Mouse (Mus musculus) hindbrain, embryonic 16.5 days (tissue): Measurements from ENCODE around the gene Cops9. TPM values are rescaled to one million over a fixed set of nuclear protein-coding genes. Genes with fewer than 3 reads are reported as not detected.

ENCODE experiments used
- ATAC-seq: fragments of 200-750 bp; cut with Nextera tagmentation; 2 replicates; pipeline ENCODE4 v1.8.0; 2017; ENCODE audit warnings: moderate TSS enrichment, moderate library complexity
- H3K27ac ChIP-seq: fragments of 300-500 bp; sonication (generic); 2 replicates; pipeline ENCODE4 v1.5.1; 2014; ENCODE audit warnings: low read depth, mild to moderate bottlenecking, control low read depth, low read length, moderate library complexity
- H3K27me3 ChIP-seq: fragments of 300-500 bp; sonication (generic); replicated peaks from 2 replicates; pipeline ENCODE4 v1.6.1; 2014; ENCODE audit warnings: low read length; ENCODE audit not compliant: control insufficient read depth, insufficient read depth
- H3K36me3 ChIP-seq: fragments of 300-500 bp; sonication (generic); 2 replicates; pipeline ENCODE4 v1.6.1; 2014; ENCODE audit warnings: mild to moderate bottlenecking, low read length, moderate library complexity, mixed read lengths; ENCODE audit not compliant: control insufficient read depth, insufficient read depth
- H3K4me1 ChIP-seq: fragments of 300-500 bp; sonication (generic); 2 replicates; pipeline ENCODE4 v1.6.1; 2014; ENCODE audit warnings: low read depth, low read length; ENCODE audit not compliant: control insufficient read depth, insufficient read depth
- H3K4me2 ChIP-seq: fragments of 300-500 bp; sonication (generic); 2 replicates; pipeline ENCODE4 v1.6.1; 2014; ENCODE audit warnings: mild to moderate bottlenecking, low read length, control low read depth, moderate library complexity
- H3K4me3 ChIP-seq: fragments of 300-500 bp; sonication (generic); 2 replicates; pipeline ENCODE4 v1.5.1; 2014; ENCODE audit warnings: mild to moderate bottlenecking, low read length, control low read depth, moderate library complexity
- H3K9ac ChIP-seq: fragments of 300-500 bp; sonication (generic); 2 replicates; pipeline ENCODE4 v1.6.1; 2014; ENCODE audit warnings: low read depth, mild to moderate bottlenecking, control low read depth, low read length, moderate library complexity
- H3K9me3 ChIP-seq: fragments of 300-500 bp; sonication (generic); 2 replicates; pipeline ENCODE4 v1.6.1; 2014; ENCODE audit warnings: mild to moderate bottlenecking, low read length, moderate library complexity; ENCODE audit not compliant: control insufficient read depth
- WGBS: fragments of 180-500 bp; shearing (Covaris S2); extraction: QIAGEN DNeasy Blood & Tissue Kit; methylation state at CpG from one replicate; pipeline ENCODE4 v1.1.7; 2014; 5-methylcytosine and 5-hydroxymethylcytosine counted together
- polyA plus RNA-seq: library from polyadenylated mRNA; unstranded; fragments of >200 nt; fragmentation: Nextera tagmentation; extraction: Ambion mirVana; gene quantifications from 2 replicates; pipeline ENCODE4 v1.2.1, GENCODE M21; 2015

The Cops9 gene
- polyA plus RNA-seq, 1 experiment from 2014 or later, result 558 TPM

DNA sequence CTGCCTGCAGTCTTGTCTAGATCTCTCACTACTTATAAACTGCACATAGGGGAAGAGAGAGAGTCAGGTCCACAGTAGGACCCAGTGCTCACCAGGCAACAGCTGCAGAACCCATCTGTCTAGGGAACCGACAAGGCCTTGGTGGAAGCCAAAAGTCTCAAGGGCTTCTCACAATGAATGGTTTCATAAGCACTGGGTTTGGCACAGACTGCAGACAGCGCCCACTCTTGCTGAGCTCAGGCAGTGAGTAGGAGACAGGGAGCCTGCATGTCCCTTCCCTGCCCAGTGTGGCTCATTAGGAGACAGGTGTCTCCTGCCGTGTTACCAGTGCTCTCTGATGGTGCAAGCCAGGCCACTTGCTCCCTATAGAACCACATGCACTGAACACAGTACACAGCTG is 3.6 kb downstream of the Cops9 start:
- 88% methylated on average over 3 of the region's 3 CpGs for WGBS
- H3K27me3 ChIP-seq, result no peaks in the 10 kb centered on the region
- peaks cover 6% of the 10 kb centered on the region for H3K36me3 ChIP-seq
- peaks cover 20% of the 10 kb centered on the region for H3K4me1 ChIP-seq
- no peak overlapping the region for H3K4me2 ChIP-seq
- H3K9me3 ChIP-seq, result no peaks in the 10 kb centered on the region
- ATAC-seq, result no peak
- H3K9ac ChIP-seq, result no peak overlapping the region
- no peak overlapping the region for H3K4me3 ChIP-seq
- no peak overlapping the region for H3K27ac ChIP-seq

DNA sequence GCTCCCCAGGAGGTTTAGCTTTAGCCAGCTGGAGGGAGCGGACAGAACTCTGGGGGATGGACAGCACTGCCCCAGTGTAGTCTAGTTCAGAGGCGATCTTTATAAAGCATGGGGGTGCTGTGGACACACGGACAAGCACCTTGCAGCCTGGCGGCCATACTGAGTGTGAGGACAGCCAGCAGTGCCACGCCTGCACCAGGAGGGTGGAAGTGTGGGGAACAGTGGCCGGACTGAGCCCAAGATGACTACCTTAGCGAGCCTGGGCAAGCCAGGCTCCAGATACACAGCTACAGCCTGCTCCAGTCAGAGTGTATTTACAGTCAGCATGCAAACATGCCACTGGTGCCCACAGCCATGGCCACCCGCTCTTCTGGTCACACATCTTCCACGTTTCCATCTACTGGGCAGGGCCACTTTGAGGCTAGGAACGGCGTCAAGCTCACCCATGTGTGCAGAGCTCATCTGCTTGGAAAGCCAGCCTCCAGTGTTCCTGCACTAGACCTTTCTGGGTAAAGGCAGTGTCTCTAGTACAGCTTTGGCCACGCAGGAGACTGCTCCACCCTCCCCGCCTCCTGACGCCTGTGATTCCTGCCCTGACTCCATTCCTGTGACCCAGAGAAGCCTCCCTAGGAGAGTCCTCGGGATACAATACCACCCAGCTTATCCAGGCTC is 4.1 kb downstream of the Cops9 start:
- Histone ChIP-seq H3K9ac (no peak overlapping the region), H3K4me1 (peaks cover 18% of the 10 kb centered on the region), H3K4me3 (no peak overlapping the region), H3K27me3 (no peaks in the 10 kb centered on the region), H3K9me3 (no peaks in the 10 kb centered on the region), H3K4me2 (no peak overlapping the region), H3K27ac (no peak overlapping the region), H3K36me3 (peaks cover 6% of the 10 kb centered on the region)
- no peak for ATAC-seq
- WGBS, result 94% methylated on average over 15 of the region's 15 CpGs

DNA sequence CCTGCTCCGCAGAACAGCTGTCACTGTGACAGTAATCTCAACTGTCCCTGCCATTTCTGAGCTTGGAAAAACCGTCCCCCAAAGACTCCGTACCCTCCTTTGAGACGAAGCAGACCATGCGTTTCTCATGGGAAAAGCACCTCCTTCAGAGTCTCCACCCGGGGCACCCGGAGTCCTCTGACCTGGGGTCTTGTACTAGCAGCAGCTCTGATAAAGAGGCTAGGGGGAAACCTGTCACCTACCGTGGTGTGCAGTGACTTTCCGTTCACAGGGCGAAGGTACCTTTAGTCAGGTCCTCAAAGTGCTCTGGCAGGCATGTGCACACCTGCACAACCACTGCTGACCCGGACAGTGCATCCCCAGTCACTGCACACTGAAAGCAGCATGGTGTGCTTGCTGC is 5.1 kb downstream of the Cops9 start:
- ATAC-seq, result no peak
- H3K9me3 ChIP-seq, result no peaks in the 10 kb centered on the region
- no peak overlapping the region for H3K4me2 ChIP-seq
- peaks cover 12% of the 10 kb centered on the region for H3K4me1 ChIP-seq
- no peak overlapping the region for H3K4me3 ChIP-seq
- peaks cover 6% of the 10 kb centered on the region for H3K36me3 ChIP-seq
- no peak overlapping the region for H3K9ac ChIP-seq
- WGBS, result 99% methylated on average over 11 of the region's 11 CpGs
- no peak overlapping the region for H3K27ac ChIP-seq
- H3K27me3 ChIP-seq, result no peaks in the 10 kb centered on the region

DNA sequence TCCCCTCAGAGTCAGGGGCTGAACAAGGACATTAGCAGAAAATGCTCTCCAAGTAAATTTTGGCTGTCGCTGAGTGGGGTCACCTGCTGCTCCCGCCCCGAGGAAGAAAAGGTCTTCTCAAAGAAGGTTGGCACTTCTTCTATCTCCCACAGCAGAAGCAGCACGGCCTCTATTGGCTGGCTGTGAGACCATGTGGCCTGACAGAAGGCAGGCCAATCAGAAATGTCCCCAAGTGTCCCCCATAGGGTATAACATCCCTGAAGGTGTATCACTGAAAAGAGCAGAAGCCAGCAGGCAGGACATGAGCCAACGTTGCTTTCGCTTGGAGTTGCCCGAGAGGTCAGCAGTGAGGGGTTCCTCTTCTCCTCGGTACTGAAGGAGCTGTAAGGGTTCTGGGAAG is 5.8 kb downstream of the Cops9 start:
- WGBS, result 92% methylated on average over 8 of the region's 8 CpGs

DNA sequence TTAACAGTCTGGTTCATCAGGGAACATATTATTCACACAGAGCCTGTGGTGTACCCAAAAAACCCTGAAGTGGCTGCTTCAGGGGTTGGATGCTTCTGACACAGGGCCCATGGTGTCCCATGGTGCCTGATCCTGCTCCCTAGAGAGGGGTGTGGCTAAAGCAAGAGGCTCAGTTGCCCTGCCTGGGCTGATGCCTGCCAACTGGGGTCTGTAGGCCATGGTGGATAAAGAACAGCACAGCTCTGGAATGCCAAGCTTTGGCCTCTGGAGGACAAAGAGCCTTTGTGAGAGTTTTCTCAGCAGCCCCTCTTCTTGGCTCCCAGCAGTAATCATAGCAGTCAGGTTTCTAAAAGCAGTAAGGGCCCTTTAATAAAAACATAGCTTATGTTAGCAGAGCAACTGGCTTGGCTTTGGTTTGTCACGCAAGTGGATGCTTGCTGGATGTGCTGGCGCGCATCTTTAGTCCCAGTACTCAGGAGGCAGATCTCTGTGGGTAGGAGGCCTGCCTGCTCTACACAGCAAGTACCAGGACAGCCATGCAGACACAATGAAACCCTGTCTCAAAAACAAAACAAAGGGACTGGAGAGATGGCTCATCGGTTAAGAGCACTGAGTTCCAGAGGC is 6.7 kb downstream of the Cops9 start:
- H3K9ac ChIP-seq, result no peak overlapping the region
- H3K4me1 ChIP-seq, result peaks cover 2% of the 10 kb centered on the region
- H3K27ac ChIP-seq, result no peak overlapping the region
- H3K4me2 ChIP-seq, result no peak overlapping the region
- H3K36me3 ChIP-seq, result peaks cover 6% of the 10 kb centered on the region
- WGBS, result 44% methylated on average over 4 of the region's 4 CpGs
- peak; percentile 84 for ATAC-seq
- H3K9me3 ChIP-seq, result no peaks in the 10 kb centered on the region
- no peak overlapping the region for H3K4me3 ChIP-seq
- H3K27me3 ChIP-seq, result no peaks in the 10 kb centered on the region

More for the DNA sequence above, 5.8 kb downstream of the Cops9 start:
- no peaks in the 10 kb centered on the region for H3K9me3 ChIP-seq
- H3K4me3 ChIP-seq, result no peak overlapping the region
- peaks cover 11% of the 10 kb centered on the region for H3K4me1 ChIP-seq
- H3K9ac ChIP-seq, result no peak overlapping the region
- H3K4me2 ChIP-seq, result no peak overlapping the region
- ATAC-seq, result no peak
- H3K27me3 ChIP-seq, result no peaks in the 10 kb centered on the region
- no peak overlapping the region for H3K27ac ChIP-seq
- peaks cover 6% of the 10 kb centered on the region for H3K36me3 ChIP-seq

DNA sequence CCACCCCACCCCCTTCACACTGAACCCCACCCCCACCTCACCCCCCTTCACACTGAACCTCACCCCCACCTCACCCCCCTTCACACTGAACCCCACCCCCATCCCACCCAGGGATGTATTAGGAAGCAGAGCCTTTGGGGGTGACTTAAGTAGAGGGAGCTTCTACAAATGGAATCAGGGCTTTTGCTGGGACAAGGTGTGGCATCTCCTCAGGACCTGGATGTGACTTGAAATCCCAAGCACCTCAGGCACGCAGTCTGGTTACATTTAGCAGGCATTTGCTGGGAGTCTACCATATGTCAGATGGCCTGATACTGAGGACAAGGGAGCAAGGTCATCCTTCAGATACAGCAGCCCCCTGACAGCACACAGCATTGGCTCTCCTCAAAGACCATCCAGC is 7.2 kb downstream of the Cops9 start:
- Histone ChIP-seq H3K4me2 (no peak overlapping the region), H3K4me3 (no peak overlapping the region), H3K9me3 (no peaks in the 10 kb centered on the region), H3K27me3 (no peaks in the 10 kb centered on the region), H3K9ac (no peak overlapping the region), H3K27ac (no peak overlapping the region), H3K36me3 (peaks cover 6% of the 10 kb centered on the region), H3K4me1 (no peaks in the 10 kb centered on the region)
- WGBS, result 53% methylated on average over 1 of the region's 1 CpGs
- peak; percentile 5; the same call in 1 of the 2 replicates for ATAC-seq

DNA sequence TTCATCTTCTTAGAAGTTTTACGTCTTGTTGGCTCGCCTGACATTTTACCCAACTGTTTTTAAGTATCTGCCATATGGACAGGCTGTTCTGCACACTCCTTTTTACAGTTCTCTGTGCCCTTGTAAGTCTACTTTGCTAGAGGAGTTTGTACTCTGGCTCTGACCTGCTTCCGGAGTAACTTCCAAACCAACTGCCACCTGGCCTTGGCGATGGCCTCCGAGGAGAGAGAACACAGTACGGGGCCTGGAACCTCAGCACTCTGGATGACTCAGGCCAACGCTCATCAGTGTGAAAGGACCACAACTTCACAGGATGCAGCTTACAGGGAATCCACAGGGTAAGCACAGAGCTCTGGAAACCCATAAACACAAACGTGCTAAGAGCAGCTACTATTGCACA is 8.1 kb downstream of the Cops9 start:
- Histone ChIP-seq H3K9me3 (no peaks in the 10 kb centered on the region), H3K4me3 (no peak overlapping the region), H3K36me3 (peaks cover 6% of the 10 kb centered on the region), H3K27ac (no peak overlapping the region), H3K4me2 (no peak overlapping the region), H3K4me1 (no peaks in the 10 kb centered on the region), H3K9ac (no peak overlapping the region), H3K27me3 (no peaks in the 10 kb centered on the region)
- ATAC-seq, result no peak
- 89% methylated on average over 8 of the region's 8 CpGs for WGBS

DNA sequence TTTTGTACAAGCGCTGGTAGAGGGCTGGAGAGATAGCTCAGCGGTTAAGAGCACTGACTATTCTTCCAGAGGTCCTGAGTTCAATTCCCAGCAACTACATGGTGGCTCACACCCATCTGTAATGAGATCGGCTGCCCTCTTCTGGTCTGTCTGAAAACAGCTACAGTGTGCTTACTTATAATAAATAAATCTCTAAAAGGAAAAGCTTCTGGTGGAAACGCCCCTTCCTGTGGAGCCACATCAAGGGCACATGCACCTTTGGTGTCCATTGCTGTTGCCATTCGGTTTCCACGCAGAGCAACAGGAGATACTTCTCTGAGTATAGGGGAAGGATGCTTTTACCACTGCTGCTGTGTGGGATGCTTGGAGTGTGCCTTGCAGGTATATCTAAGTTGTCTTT is 8.8 kb downstream of the Cops9 start:
- Histone ChIP-seq H3K4me3 (no peak overlapping the region), H3K4me2 (no peak overlapping the region), H3K27me3 (no peaks in the 10 kb centered on the region), H3K27ac (no peak overlapping the region), H3K9ac (no peak overlapping the region), H3K36me3 (peaks cover 6% of the 10 kb centered on the region), H3K4me1 (no peaks in the 10 kb centered on the region), H3K9me3 (no peaks in the 10 kb centered on the region)
- whole genome bisulfite sequencing, result 73% methylated on average over 6 of the region's 6 CpGs
- no peak for ATAC-seq

DNA sequence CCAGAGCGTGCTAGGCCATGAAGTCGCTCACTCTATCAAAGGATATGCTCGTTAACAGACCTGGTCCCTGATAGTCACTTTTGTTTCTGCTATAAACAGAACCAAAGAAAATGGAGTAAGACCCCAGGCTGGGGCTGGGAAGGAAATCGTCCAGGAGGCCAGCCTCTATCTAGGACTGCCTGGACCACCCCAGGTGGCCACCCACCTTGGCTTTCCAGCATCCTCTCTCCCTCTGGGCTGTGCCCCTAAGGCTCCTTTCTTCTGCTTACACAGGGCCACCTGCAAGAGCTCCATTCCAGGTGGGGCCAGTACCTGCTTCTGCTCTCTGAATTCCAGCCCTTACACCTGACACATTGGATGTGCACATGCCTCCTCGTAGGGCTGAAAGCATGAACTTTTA is 9.6 kb downstream of the Cops9 start:
- H3K4me1 ChIP-seq, result no peaks in the 10 kb centered on the region
- ATAC-seq, result no peak
- no peak overlapping the region for H3K4me2 ChIP-seq
- peaks cover 6% of the 10 kb centered on the region for H3K36me3 ChIP-seq
- no peaks in the 10 kb centered on the region for H3K27me3 ChIP-seq
- H3K4me3 ChIP-seq, result no peak overlapping the region
- 86% methylated on average over 5 of the region's 5 CpGs for WGBS
- no peaks in the 10 kb centered on the region for H3K9me3 ChIP-seq
- H3K9ac ChIP-seq, result no peak overlapping the region
- H3K27ac ChIP-seq, result no peak overlapping the region
